Mouse (Mus musculus): ENCODE results near the gene Ddx52. TPM values are rescaled to one million over a fixed set of nuclear protein-coding genes. Genes with fewer than 3 reads are reported as not detected.
A peak's percentile ranks its signal among the peaks of the same experiment; 100 is the strongest.

Ddx52 gene
- total RNA-seq, 2 experiments from 2014 or later: 13.0 to 15.6 TPM

GRCm38 (mm10) chr11:84009001-84009400 lies 67.1 kb downstream of the Ddx52 start:
- no peak overlapping the region for H3K4me3 ChIP-seq
- TF ChIP-seq CTCF (conservative IDR thresholded peaks at IDR 0.05): peak; percentile 54
- no peak for DNase-seq (ENCODE audit: low spot score in 2 of 2)
- H3K27ac ChIP-seq: peak overlapping the region; percentile 73

GRCm38 (mm10) chr11:84010411-84010810 lies 68.5 kb downstream of the Ddx52 start:
- DNase-seq (ENCODE audit: low spot score in 2 of 2): no peak
- Histone ChIP-seq H3K27ac (peak overlapping the region; percentile 73), H3K4me3 (no peak overlapping the region)
- no peak for TF ChIP-seq CTCF (conservative IDR thresholded peaks at IDR 0.05)

- DNase-seq (ENCODE audit: low spot score in 2 of 2): peak; percentile 32 to 52
- Histone ChIP-seq H3K27ac (peak overlapping the region; percentile 73), H3K4me3 (peak overlapping the region; percentile 2)
- no peak for TF ChIP-seq CTCF (conservative IDR thresholded peaks at IDR 0.05)
Observed at GRCm38 (mm10) chr11:84011050-84011449, 69.2 kb downstream of the Ddx52 start.

GRCm38 (mm10) chr11:84011576-84011975 lies 69.7 kb downstream of the Ddx52 start:
- Histone ChIP-seq H3K4me3 (peak overlapping the region; percentile 2; the same call in 1 of the 2 replicates), H3K27ac (peak overlapping the region; percentile 73)
- no peak for TF ChIP-seq CTCF (conservative IDR thresholded peaks at IDR 0.05)
- no peak for DNase-seq (ENCODE audit: low spot score in 2 of 2)

Other genes with a start within 250 kb of the Ddx52 start
- not detected for gene Wfdc17, start 238.1 kb upstream of the Ddx52 start, total RNA-seq (2021)
- gene Wfdc18, start 233.0 kb upstream of the Ddx52 start, total RNA-seq (2021): 1 to 10 TPM in 1 of 2 experiments, not detected in 1; 1.1 TPM
- not detected for gene Wfdc21, start 195.1 kb upstream of the Ddx52 start, total RNA-seq (2021)
- 10 to 100 TPM; 17.3 to 18.9 TPM for gene Heatr6, start 188.4 kb upstream of the Ddx52 start, total RNA-seq (2021)
- under 1 TPM; 0.15 to 0.22 TPM for gene Hnf1b, start 92.0 kb upstream of the Ddx52 start, total RNA-seq (2021)
- gene Synrg, start 22.4 kb downstream of the Ddx52 start, total RNA-seq (2021): 10 to 100 TPM; 68.2 to 72.1 TPM
- 10 to 100 TPM; 30.9 to 36.3 TPM for gene Dusp14, start 127.2 kb downstream of the Ddx52 start, total RNA-seq (2021)
- 10 to 100 TPM; 33.0 to 33.8 TPM for gene Tada2a, start 187.5 kb downstream of the Ddx52 start, total RNA-seq (2021)
- gene Acaca, start 187.6 kb downstream of the Ddx52 start, total RNA-seq (2021): 10 to 100 TPM; 66.7 to 69.6 TPM
- gene Gm11437, start 225.4 kb downstream of the Ddx52 start, total RNA-seq (2021): not detected